Mouse (Mus musculus) T-helper 17 cell (primary cell): ENCODE results near the gene Myg1.

Experiments used
- in situ Hi-C, 2 experiments: fragments of 300-600 bp; cut with MboI, MseI; formaldehyde crosslinking; loops; 1 replicate in 1 of 2; 2 replicates in 1 of 2; pipeline ENCODE4 v1.15.1; 2025; ENCODE audit warnings: high pct_unique_total_duplicates in 2 of 2

Gene Myg1

GRCm38 (mm10) chr15:102377810-102378262, 46.3 kb downstream of the Myg1 start:
- in situ Hi-C loops = loop anchor here (5.0 to 10.0 kb wide), 2 partner anchors 64 to 393 kb away; no protein-coding TSS in a partner anchor

DNA sequence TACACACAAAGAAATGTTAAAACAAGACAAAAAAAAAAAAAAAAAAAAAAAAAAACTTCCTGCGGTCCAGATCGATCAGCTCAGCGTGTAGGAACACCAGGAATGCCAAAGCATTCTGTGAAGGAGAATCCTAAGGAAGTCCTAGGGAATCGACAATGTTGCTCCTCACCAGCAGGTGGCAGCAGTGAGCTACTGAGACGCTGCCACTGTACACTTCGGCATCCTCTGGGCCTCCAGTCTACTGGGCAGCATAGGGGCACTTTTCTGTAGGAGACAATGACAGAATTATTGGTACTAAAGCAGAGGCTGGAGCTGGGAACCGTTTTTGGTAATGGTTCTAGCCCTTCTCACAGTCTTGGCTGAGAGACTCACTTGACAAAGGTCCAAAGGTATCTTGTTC, 50.1 kb downstream of the Myg1 start:
- in situ Hi-C loops = no loop called here

GRCm38 (mm10) chr15:102383671-102384070, 52.2 kb downstream of the Myg1 start:
- in situ Hi-C loops = no loop called here

DNA sequence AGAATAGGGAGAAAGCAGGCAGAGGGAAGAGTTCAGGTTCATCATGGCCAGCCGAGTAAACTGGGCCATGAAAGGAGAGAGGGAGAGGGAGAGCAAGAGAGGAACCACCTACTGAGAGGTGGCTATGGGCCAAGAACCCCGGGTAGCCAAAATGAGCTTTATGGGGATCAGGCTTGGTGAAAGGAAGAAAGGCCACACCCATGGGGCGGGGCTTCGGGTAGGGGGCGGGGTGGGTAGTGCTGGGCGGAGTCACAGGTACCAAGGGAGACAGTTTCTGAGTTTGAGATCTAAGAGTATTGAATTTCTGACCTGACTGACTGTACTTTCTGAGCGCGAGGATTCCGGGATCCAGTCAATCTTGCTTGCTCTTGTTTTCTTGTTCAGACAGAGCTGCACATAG, 55.1 kb downstream of the Myg1 start:
- in situ Hi-C loops = loop anchor here in 1 of 2 experiments (5.0 kb wide), 1 partner anchor 61 kb away; the partner anchor contains the start of gene Amhr2
